Mouse (Mus musculus) bone marrow, adult 2 months (tissue): ENCODE measurements around the gene Cby3.

Source experiments
- CTCF ChIP-seq: fragments of 200-500 bp; IDR thresholded peaks from 2 replicates; pipeline ENCODE4 v1.5.1; 2011; ENCODE audit warnings: low read length, control low read depth; ENCODE audit not compliant: control insufficient read depth, insufficient read depth
- POLR2A ChIP-seq: fragments of 200-500 bp; IDR thresholded peaks from 2 replicates; pipeline ENCODE4 v1.6.1; 2011; ENCODE audit warnings: low read depth, mild to moderate bottlenecking, control low read depth, low read length, borderline replicate concordance; ENCODE audit not compliant: control insufficient read depth

GRCm38 (mm10) chr11:50407235-50407634 lies 53.0 kb downstream of the Cby3 start:
- TF ChIP-seq CTCF (no peak), POLR2A (no peak)
